In genomic region chr16:18586906-18587546, GRCm38 (mm10) we compare ENCODE assay signal across 8 mouse cellular contexts. TPM values are rescaled to one million over a fixed set of nuclear protein-coding genes. Genes with fewer than 3 reads are reported as not detected.
DNase-seq lines count a peak whose midpoint lies in the region; ATAC-seq and TF ChIP-seq lines count a peak whose summit lies in the region.

No protein-coding gene starts in this region.

- WGBS in lung, adult 2 months = 6% methylated on average over 37 of the region's 62 CpGs
- WGBS in forebrain, embryonic 11.5 days = 1% methylated on average over 17 of the region's 62 CpGs
- WGBS in limb, embryonic 10.5 days = under 1% methylated on average over 53 of the region's 62 CpGs
- WGBS in olfactory bulb, adult 2 months = 3% methylated on average over 56 of the region's 62 CpGs

- H3K9ac ChIP-seq in forebrain, embryonic 11.5 days (ENCODE audit: low read length) = peak overlapping the region; percentile 3; the same call in 1 of the 2 replicates

- no peak for TF ChIP-seq CTCF in lung, adult 2 months (IDR thresholded peaks at IDR 0.05; ENCODE audit: insufficient read depth, low read length)
- no peak for TF ChIP-seq CTCF in olfactory bulb, adult 2 months (IDR thresholded peaks at IDR 0.05; ENCODE audit: insufficient read depth, low read depth, low read length)

- peak; percentile 21; the same call in 1 of the 2 replicates for TF ChIP-seq POLR2A in lung, adult 2 months (IDR thresholded peaks at IDR 0.05; ENCODE audit: borderline replicate concordance, extremely low read depth, low read depth, low read length)
- no peak for TF ChIP-seq POLR2A in olfactory bulb, adult 2 months (IDR thresholded peaks at IDR 0.05; ENCODE audit: insufficient read depth, low read depth, low read length)

- H3K4me2 ChIP-seq in forebrain, embryonic 11.5 days (ENCODE audit: low read depth, low read length, severe bottlenecking) = peak overlapping the region; percentile 55

- no peak overlapping the region for H3K27ac ChIP-seq in forebrain, embryonic 11.5 days (ENCODE audit: low read depth, low read length)
- H3K27ac ChIP-seq in limb, embryonic 10.5 days = peak overlapping the region; percentile 61
- H3K27ac ChIP-seq in olfactory bulb, adult 2 months (ENCODE audit: insufficient read depth, low read depth, low read length) = no peak overlapping the region

- H3K4me3 ChIP-seq in lung, adult 2 months (replicated peaks; ENCODE audit: extremely low read depth, low read depth, low read length) = peak overlapping the region; percentile 60
- peak overlapping the region; percentile 33 for H3K4me3 ChIP-seq in forebrain, embryonic 11.5 days (ENCODE audit: low read depth, low read length)
- H3K4me3 ChIP-seq in limb, embryonic 10.5 days = peak overlapping the region; percentile 49
- peak overlapping the region; percentile 31 for H3K4me3 ChIP-seq in olfactory bulb, adult 2 months (ENCODE audit: insufficient read depth, low read depth, low read length)

- H3K27me3 ChIP-seq in forebrain, embryonic 11.5 days (ENCODE audit: control insufficient read depth, insufficient read depth, low read length) = peaks cover 98% of the 10 kb centered on the region
- H3K27me3 ChIP-seq in limb, embryonic 10.5 days (ENCODE audit: low read depth, poor library complexity, severe bottlenecking) = peaks cover 100% of the 10 kb centered on the region

- H3K9me3 ChIP-seq in forebrain, embryonic 11.5 days (ENCODE audit: control insufficient read depth, low read length) = no peaks in the 10 kb centered on the region
- no peaks in the 10 kb centered on the region for H3K9me3 ChIP-seq in limb, embryonic 10.5 days (replicated peaks)

- no peak for DNase-seq in lung, adult 2 months
- DNase-seq in lung, postnatal 14 days = no peak
- DNase-seq in forebrain, embryonic 11.5 days (ENCODE audit: low spot score) = no peak
- DNase-seq in limb, embryonic 10.5 days (ENCODE audit: low spot score) = peak; percentile 62

- ATAC-seq in forebrain, embryonic 11.5 days (replicated peaks; ENCODE audit: low FRiP score) = no peak
- ATAC-seq in megakaryocyte progenitor cell, adult 5-6 weeks (replicated peaks; ENCODE audit: poor library complexity) = no peak
- no peak for ATAC-seq in monocyte, adult 5-6 weeks (replicated peaks; ENCODE audit: insufficient number of reproducible peaks, low FRiP score, low TSS enrichment, poor library complexity, severe bottlenecking)
- no peak for ATAC-seq in activated CD4-positive, CD25-positive, alpha-beta regulatory T cell, adult 4 months

- no peaks in the 10 kb centered on the region for H3K36me3 ChIP-seq in forebrain, embryonic 11.5 days (ENCODE audit: control insufficient read depth, insufficient read depth, low read length)
- H3K36me3 ChIP-seq in limb, embryonic 10.5 days = no peaks in the 10 kb centered on the region

- no peaks in the 10 kb centered on the region for H3K4me1 ChIP-seq in lung, adult 2 months (ENCODE audit: control insufficient read depth, insufficient read depth, low read length)
- H3K4me1 ChIP-seq in forebrain, embryonic 11.5 days (replicated peaks; ENCODE audit: control insufficient read depth, insufficient read depth, low read length) = peaks cover 26% of the 10 kb centered on the region
- peaks cover 68% of the 10 kb centered on the region for H3K4me1 ChIP-seq in limb, embryonic 10.5 days
- peaks cover 36% of the 10 kb centered on the region for H3K4me1 ChIP-seq in olfactory bulb, adult 2 months (ENCODE audit: control insufficient read depth, insufficient read depth, low read length)

RNA-seq across cellular contexts. Expression of gene Tbx1, which starts 3.4 kb away (rescaled TPM):
- 32.5 and 38.4 TPM in 2 replicates for polyA plus RNA-seq in lung, adult 2 months (2012; rRNA removed)
- 0.83 and 1.3 TPM in 2 replicates for polyA plus RNA-seq in forebrain, embryonic 11.5 days (2014; fragmentation: Nextera tagmentation; extraction: Ambion mirVana)
- 1.1 and 1.7 TPM in 2 replicates for polyA plus RNA-seq in limb, embryonic 10.5 days (2016; fragmentation: Nextera tagmentation; extraction: Ambion mirVana)
- polyA plus RNA-seq in olfactory bulb, adult 2 months (2012; ENCODE audit: insufficient read depth, insufficient read length, low replicate concordance, missing spikeins) = not detected in 2 replicates
- total RNA-seq in megakaryocyte progenitor cell, adult 5-6 weeks (2015) = not detected in 2 replicates
- total RNA-seq in megakaryocyte progenitor cell, adult 5-6 weeks (2017) = not detected in 2 replicates
- total RNA-seq in monocyte, adult 5-6 weeks (2017) = not detected in 3 replicates
- not detected for polyA plus RNA-seq in activated CD4-positive, CD25-positive, alpha-beta regulatory T cell, adult 4 months (2017; shearing (Covaris generic))

RNA-seq across cellular contexts. Expression of gene Gp1bb, which starts 35.2 kb away (rescaled TPM):
- polyA plus RNA-seq in lung, adult 2 months (2012; rRNA removed) = 9.7 and 15.5 TPM in 2 replicates
- 5.3 and 6.0 TPM in 2 replicates for polyA plus RNA-seq in forebrain, embryonic 11.5 days (2014; fragmentation: Nextera tagmentation; extraction: Ambion mirVana)
- polyA plus RNA-seq in limb, embryonic 10.5 days (2016; fragmentation: Nextera tagmentation; extraction: Ambion mirVana) = 1.8 and 2.8 TPM in 2 replicates
- not detected in 2 replicates for polyA plus RNA-seq in olfactory bulb, adult 2 months (2012; ENCODE audit: insufficient read depth, insufficient read length, low replicate concordance, missing spikeins)
- total RNA-seq in megakaryocyte progenitor cell, adult 5-6 weeks (2015) = 0.76 TPM in 1 of 2 replicates, not detected in the other
- 0.25 TPM in 1 of 2 replicates, not detected in the other for total RNA-seq in megakaryocyte progenitor cell, adult 5-6 weeks (2017)
- total RNA-seq in monocyte, adult 5-6 weeks (2017) = 2.5 to 12.9 TPM in 2 of 3 replicates, not detected in the other
- not detected for polyA plus RNA-seq in activated CD4-positive, CD25-positive, alpha-beta regulatory T cell, adult 4 months (2017; shearing (Covaris generic))

RNA-seq across cellular contexts. Expression of gene Gm49601, which starts 39.2 kb away (rescaled TPM):
- 3.6 and 9.4 TPM in 2 replicates for polyA plus RNA-seq in lung, adult 2 months (2012; rRNA removed)
- polyA plus RNA-seq in forebrain, embryonic 11.5 days (2014; fragmentation: Nextera tagmentation; extraction: Ambion mirVana) = 2.8 and 3.4 TPM in 2 replicates
- 2.3 and 4.7 TPM in 2 replicates for polyA plus RNA-seq in limb, embryonic 10.5 days (2016; fragmentation: Nextera tagmentation; extraction: Ambion mirVana)
- not detected in 2 replicates for polyA plus RNA-seq in olfactory bulb, adult 2 months (2012; ENCODE audit: insufficient read depth, insufficient read length, low replicate concordance, missing spikeins)
- 0.79 and 1.4 TPM in 2 replicates for total RNA-seq in megakaryocyte progenitor cell, adult 5-6 weeks (2015)
- total RNA-seq in megakaryocyte progenitor cell, adult 5-6 weeks (2017) = 1.4 and 3.5 TPM in 2 replicates
- total RNA-seq in monocyte, adult 5-6 weeks (2017) = 1.0 to 7.6 TPM in 2 of 3 replicates, not detected in the other
- polyA plus RNA-seq in activated CD4-positive, CD25-positive, alpha-beta regulatory T cell, adult 4 months (2017; shearing (Covaris generic)) = not detected

RNA-seq across cellular contexts. Expression of gene Sept5, which starts 42.7 kb away (rescaled TPM):
- 9.0 and 22.0 TPM in 2 replicates for polyA plus RNA-seq in lung, adult 2 months (2012; rRNA removed)
- polyA plus RNA-seq in forebrain, embryonic 11.5 days (2014; fragmentation: Nextera tagmentation; extraction: Ambion mirVana) = 44.2 and 48.2 TPM in 2 replicates
- polyA plus RNA-seq in limb, embryonic 10.5 days (2016; fragmentation: Nextera tagmentation; extraction: Ambion mirVana) = 19.4 and 29.1 TPM in 2 replicates
- polyA plus RNA-seq in olfactory bulb, adult 2 months (2012; ENCODE audit: insufficient read depth, insufficient read length, low replicate concordance, missing spikeins) = not detected in 2 replicates
- total RNA-seq in megakaryocyte progenitor cell, adult 5-6 weeks (2015) = 7.0 and 9.1 TPM in 2 replicates
- 2.6 and 8.7 TPM in 2 replicates for total RNA-seq in megakaryocyte progenitor cell, adult 5-6 weeks (2017)
- total RNA-seq in monocyte, adult 5-6 weeks (2017) = 1.5 to 6.3 TPM (median 4.2 TPM) in 3 replicates
- polyA plus RNA-seq in activated CD4-positive, CD25-positive, alpha-beta regulatory T cell, adult 4 months (2017; shearing (Covaris generic)) = under 1 TPM; 0.28 to 0.51 TPM

Comparison
In these comparisons a context has a peak if more than half of its experiments do, and no peak if none do; other contexts are left out.
1. RNA of gene Tbx1, which starts 3.4 kb away (polyA plus RNA-seq): 32.5 to 38.4 TPM in lung, adult 2 months; 1.1 to 1.7 TPM in limb, embryonic 10.5 days, 0.83 to 1.3 TPM in forebrain, embryonic 11.5 days, not detected in olfactory bulb, adult 2 months and not detected in activated CD4-positive, CD25-positive, alpha-beta regulatory T cell, adult 4 months; every median in the first group is over 10 times any median in the second.
2. Peak in every context shown above with its lines, with median percentiles within 50 percentile points of each other: H3K4me3 ChIP-seq.